Mouse (Mus musculus) frontal cortex, postnatal 10 days (tissue): ENCODE data around the gene Dis3l2.

Experiments used
- DNase-seq, 2 experiments: peaks; one replicate each; pipeline ENCODE4 v3.0.0; 2022; ENCODE audit warnings: low spot score in 2 of 2, mixed read lengths in 1 of 2

Gene Dis3l2

GRCm38 (mm10) chr1:86916355-86916984 is 212.9 kb downstream of the Dis3l2 start:
- no peak for DNase-seq

GRCm38 (mm10) chr1:86925776-86926175 is 222.2 kb downstream of the Dis3l2 start:
- no peak for DNase-seq

GRCm38 (mm10) chr1:86931606-86932379 is 228.2 kb downstream of the Dis3l2 start:
- DNase-seq, result peak; percentile 19 to 23

- DNase-seq, result no peak
Measured at GRCm38 (mm10) chr1:86932810-86933209, 229.2 kb downstream of the Dis3l2 start.

- DNase-seq, result no peak
Measured at GRCm38 (mm10) chr1:86933656-86934055, 230.0 kb downstream of the Dis3l2 start.

DNA sequence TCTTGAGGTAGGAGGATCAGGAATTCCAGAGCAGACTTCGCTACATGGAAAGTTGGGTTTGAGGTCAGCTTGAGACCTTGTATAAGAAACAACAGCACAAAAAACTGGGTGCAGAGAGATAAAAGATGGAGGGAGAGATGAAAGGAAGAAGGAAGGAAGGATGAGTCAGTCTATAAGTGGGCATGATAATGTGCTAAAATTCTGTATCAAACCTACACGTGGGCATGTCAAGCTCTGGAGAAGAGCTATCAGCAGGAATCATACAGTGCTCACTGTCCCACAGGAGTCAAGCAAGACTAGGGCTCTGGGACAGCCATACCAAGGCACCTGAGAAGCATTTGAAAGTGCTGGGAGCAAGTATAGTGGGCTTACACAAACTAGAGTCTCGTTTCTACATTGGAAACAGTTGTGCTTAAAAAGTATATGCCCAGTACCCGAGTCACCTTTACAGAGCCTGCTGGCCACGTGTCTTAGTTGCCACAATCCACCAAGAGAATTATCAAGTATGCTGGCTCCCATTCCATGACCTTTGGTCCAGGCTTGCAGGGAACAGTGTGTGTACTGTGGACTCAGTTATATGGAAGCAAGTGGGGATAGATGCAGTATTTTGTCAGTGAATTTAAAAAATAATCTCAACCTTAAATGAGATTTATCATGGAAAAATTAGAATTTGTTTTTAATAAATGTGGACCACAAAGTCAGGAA is 248.0 kb downstream of the Dis3l2 start:
- DNase-seq, result no peak

- DNase-seq, result no peak
Measured at GRCm38 (mm10) chr1:86955801-86956200, 252.2 kb downstream of the Dis3l2 start.

- DNase-seq, result no peak
Measured at GRCm38 (mm10) chr1:86968261-86968964, 264.8 kb downstream of the Dis3l2 start.

- DNase-seq, result no peak
Measured at GRCm38 (mm10) chr1:86969173-86969725, 265.6 kb downstream of the Dis3l2 start.

DNA sequence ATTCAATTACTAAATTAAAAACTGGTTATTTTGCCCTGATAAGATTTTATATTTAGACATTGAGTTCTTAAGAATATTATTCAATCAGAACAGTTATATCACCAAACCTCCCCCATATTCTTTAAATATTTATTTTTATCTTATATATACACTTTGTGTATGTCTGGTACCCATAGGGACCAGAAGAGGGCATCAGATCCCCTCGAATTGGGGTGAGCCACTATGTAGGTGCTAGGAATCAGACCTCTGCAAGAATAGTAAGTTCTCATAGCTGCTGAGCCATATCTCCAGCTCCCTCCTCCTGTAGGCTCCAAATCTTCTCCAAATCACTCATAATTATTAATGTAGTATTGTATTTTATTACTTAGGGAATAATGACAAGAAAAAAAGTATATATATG is 269.1 kb downstream of the Dis3l2 start:
- DNase-seq, result no peak

- no peak for DNase-seq
Measured at GRCm38 (mm10) chr1:86977018-86977417, 273.4 kb downstream of the Dis3l2 start.

DNA sequence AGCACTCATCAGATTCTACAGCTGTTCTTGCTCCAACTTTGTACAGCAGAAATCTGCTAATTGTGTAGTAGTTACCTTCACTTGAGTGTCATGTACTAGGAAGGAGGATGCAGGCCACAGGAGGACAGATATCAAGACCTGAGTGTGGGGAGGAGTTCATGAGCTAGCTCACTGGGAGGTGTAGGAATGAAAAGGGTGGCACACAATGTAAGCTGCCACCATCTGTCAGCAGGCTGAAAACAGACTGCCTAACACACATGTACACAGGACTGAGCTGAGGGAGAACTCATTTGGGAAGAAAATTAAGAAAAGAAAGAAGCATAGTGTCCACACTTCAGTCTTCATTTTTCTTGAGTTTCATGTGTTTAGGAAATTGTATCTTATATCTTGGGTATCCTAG is 282.8 kb downstream of the Dis3l2 start:
- no peak for DNase-seq

DNA sequence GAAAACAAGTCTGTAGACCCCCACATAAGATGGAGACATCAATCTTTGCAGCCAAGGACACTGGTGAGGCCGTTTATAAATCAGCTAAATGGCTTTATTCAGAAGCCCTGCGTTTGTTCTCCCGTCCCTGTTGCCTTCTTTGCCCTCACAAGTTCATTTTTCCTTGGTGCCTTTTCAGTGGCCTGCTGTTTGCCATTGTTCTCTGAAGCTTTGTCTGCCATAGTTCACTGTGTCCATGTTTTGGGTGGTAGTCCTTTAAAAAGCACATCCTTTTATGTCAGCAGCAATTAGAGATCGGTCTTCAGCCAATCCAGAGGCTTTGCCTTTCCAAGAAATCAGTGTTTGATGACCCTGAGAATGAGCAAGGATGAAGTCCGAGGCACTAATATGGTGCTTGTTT is 289.2 kb downstream of the Dis3l2 start:
- DNase-seq, result no peak

DNA sequence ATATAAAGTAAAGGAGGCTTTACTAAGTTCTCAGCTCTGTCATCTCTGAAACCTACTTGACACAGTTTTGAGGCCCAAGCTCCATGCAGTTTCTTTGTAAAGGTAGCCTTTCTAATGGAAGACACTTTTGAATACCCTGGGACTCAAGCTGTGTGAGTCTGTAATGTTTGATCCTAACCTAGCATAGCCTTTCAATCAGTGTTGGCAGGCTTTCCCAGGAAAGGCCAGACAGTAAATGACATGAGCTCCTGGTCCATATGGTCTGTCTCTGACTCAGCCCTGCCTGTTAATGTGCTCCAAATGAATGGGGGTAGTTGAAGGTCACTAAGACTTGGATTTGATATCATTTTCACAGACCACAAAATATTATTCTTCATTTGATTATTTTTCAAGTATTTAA is 290.4 kb downstream of the Dis3l2 start:
- DNase-seq, result no peak

DNA sequence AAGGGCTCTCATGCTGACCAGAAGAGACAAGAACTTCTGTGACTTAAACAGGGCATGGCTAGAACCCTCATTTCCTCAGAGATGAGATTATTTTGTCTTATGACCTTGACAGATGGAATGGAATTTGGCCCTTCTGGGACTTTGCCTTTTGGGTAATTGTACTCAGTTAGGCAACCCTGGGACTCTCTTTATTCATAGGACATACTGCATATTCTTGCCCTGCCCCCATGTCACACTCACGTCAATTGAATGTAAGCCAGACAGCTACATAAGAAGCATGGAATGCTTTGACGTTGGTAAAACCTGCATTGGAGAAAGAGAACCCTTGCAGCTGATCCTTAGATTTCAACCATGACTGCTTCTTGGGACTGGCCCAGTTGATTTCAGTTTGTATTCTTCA is 294.4 kb downstream of the Dis3l2 start:
- DNase-seq, result no peak

DNA sequence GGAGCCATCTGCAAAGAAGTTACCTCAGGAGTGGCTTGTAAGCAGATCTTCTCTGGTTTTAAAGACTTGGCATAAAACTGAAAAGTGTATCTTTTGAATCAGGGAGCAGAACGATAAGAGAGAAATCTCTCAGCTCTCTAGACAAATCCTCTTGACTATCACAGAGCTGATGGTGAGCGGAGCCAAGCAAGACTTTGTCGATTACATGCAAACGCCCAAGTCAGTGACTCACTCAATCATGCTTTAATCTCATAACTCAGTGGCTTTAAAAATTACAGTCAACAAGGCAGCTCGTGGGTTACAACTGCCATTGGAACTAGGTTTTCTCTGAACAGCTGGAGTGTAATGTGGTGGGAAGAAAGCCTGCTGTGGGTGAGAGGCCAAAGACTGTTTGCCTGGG is 297.8 kb downstream of the Dis3l2 start:
- DNase-seq, result no peak

GRCm38 (mm10) chr1:87002545-87003168 is 299.0 kb downstream of the Dis3l2 start:
- no peak for DNase-seq

DNA sequence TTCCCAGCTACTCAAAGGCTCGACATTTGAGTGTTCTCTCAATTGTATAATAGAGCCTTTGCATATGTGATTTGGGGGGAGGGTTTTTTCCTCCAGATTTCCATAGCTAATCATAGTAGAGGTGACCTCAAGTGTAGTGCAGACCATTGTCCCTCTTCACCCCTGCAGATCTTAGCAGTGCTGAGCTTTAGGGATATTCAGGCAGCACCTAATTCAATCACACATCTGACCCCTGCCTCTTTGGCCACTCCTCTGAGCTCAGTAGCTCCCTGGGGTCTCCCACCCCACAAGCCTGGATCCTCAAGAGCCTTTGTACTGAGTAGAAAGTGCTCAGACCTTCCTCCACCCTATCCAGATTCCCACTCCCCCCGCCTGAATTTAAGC is 299.6 kb downstream of the Dis3l2 start:
- DNase-seq, result no peak

DNA sequence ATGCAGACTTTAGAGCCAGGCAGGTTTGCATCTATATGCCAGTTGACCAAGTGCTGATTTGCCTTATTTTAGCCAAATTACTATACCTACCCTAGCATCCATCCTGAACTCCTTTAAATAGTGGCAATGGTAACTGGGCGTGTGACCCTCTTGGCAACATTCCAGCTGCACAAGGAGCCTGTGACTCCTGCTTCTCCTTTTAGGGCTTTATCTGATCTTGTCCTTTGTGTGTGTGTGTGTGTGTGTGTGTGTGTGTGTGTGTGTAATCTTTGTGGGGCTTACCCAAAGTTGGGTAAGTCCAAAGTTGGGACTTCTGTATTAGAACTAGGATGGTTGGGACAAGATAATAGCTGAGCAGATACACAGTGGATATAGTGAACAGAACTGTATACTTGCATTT is 302.8 kb downstream of the Dis3l2 start:
- no peak for DNase-seq

DNA sequence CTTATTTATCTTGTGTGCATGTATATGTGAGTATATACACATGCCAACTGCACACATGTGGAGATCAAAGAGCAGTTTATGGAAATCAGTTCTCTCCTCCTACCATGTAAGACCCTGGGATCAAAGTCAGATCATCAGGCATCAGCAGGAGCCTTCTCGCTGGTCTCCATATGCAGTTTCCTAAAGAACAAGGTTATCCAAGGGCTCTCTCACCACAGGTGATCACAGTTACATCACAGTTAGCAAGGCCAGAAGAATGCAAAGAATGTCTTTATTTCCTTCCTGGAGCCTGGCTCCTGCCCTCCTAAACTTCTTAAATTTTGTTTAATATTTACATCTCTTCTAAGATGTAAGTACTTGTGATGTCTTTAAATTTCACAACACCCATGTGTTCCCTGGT is 304.6 kb downstream of the Dis3l2 start:
- DNase-seq, result no peak

GRCm38 (mm10) chr1:87009156-87009555 is 305.5 kb downstream of the Dis3l2 start:
- DNase-seq, result no peak
